Mouse (Mus musculus) liver, embryonic 11.5 days (tissue): ENCODE measurements at regions not wholly inside any gene's neighbourhood (a gene's known extent, or its start where the extent isn't known, plus 50 kb on each side); places are given as distances from the start of the nearest gene placed in this dataset.

Source experiments
- ATAC-seq: fragments of 200-750 bp; cut with Nextera tagmentation; replicated peaks from 2 replicates; pipeline ENCODE4 v1.8.0; 2017; ENCODE audit warnings: moderate number of reproducible peaks, mild to moderate bottlenecking, moderate TSS enrichment, moderate library complexity; ENCODE audit not compliant: low FRiP score
- DNase-seq: peaks from one replicate; pipeline ENCODE4 v3.0.0-alpha.2; 2017; ENCODE audit warnings: low spot score
- H3K27ac ChIP-seq: fragments of 300-500 bp; sonication (generic); 2 replicates; pipeline ENCODE4 v1.5.1; 2014; ENCODE audit warnings: mild to moderate bottlenecking, low read depth, low read length, control low read depth
- H3K27me3 ChIP-seq: fragments of 300-500 bp; sonication (generic); replicated peaks from 2 replicates; pipeline ENCODE4 v1.6.1; 2014; ENCODE audit warnings: low read length, mixed read lengths; ENCODE audit not compliant: control insufficient read depth, insufficient read depth
- H3K36me3 ChIP-seq: fragments of 300-500 bp; sonication (generic); 2 replicates; pipeline ENCODE4 v1.6.1; 2014; ENCODE audit warnings: mild to moderate bottlenecking, low read length, moderate library complexity, mixed read lengths; ENCODE audit not compliant: control insufficient read depth, insufficient read depth
- H3K4me1 ChIP-seq: fragments of 300-500 bp; sonication (generic); replicated peaks from 2 replicates; pipeline ENCODE4 v1.6.1; 2014; ENCODE audit warnings: low read length, mixed read lengths; ENCODE audit not compliant: control insufficient read depth, insufficient read depth
- H3K4me2 ChIP-seq: fragments of 300-500 bp; sonication (generic); 2 replicates; pipeline ENCODE4 v1.6.1; 2014; ENCODE audit warnings: mild to moderate bottlenecking, control low read depth, moderate library complexity
- H3K4me3 ChIP-seq: fragments of 300-500 bp; sonication (generic); 2 replicates; pipeline ENCODE4 v1.5.1; 2014; ENCODE audit warnings: low read depth, low read length, control low read depth
- H3K9ac ChIP-seq: fragments of 300-500 bp; sonication (generic); 2 replicates; pipeline ENCODE4 v1.6.1; 2014; ENCODE audit warnings: low read depth, low read length, control low read depth
- H3K9me3 ChIP-seq: fragments of 300-500 bp; sonication (generic); 2 replicates; pipeline ENCODE4 v1.6.1; 2016; ENCODE audit warnings: low read length, inconsistent platforms, mixed read lengths; ENCODE audit not compliant: control insufficient read depth
- whole genome bisulfite sequencing: fragments of 180-500 bp; shearing (Covaris S2); extraction: QIAGEN DNeasy Blood & Tissue Kit; methylation state at CpG from one replicate; pipeline ENCODE4 v1.1.7; 2014; 5-methylcytosine and 5-hydroxymethylcytosine counted together

GRCm38 (mm10) chr9:90683319-90683718 lies 412.7 kb upstream of the Tbc1d2b start:
- DNase-seq (no peak), ATAC-seq (no peak)
- Histone ChIP-seq H3K4me1 (no peaks in the 10 kb centered on the region), H3K4me3 (no peak overlapping the region), H3K4me2 (no peak overlapping the region), H3K9ac (no peak overlapping the region), H3K27ac (no peak overlapping the region), H3K36me3 (no peaks in the 10 kb centered on the region), H3K27me3 (no peaks in the 10 kb centered on the region), H3K9me3 (no peaks in the 10 kb centered on the region)
- WGBS = 49% methylated on average over 3 of the region's 3 CpGs

GRCm38 (mm10) chr9:90690066-90690465 lies 419.5 kb upstream of the Tbc1d2b start:
- DNase-seq (no peak), ATAC-seq (no peak)
- H3K36me3 ChIP-seq = no peaks in the 10 kb centered on the region
- no peak overlapping the region for H3K4me2 ChIP-seq
- H3K9ac ChIP-seq = no peak overlapping the region
- H3K9me3 ChIP-seq = no peaks in the 10 kb centered on the region
- no peaks in the 10 kb centered on the region for H3K4me1 ChIP-seq
- H3K27me3 ChIP-seq = no peaks in the 10 kb centered on the region
- H3K27ac ChIP-seq = no peak overlapping the region
- 86% methylated on average over 12 of the region's 12 CpGs for WGBS
- no peak overlapping the region for H3K4me3 ChIP-seq

GRCm38 (mm10) chr9:90691137-90691536 lies 420.5 kb upstream of the Tbc1d2b start:
- no peaks in the 10 kb centered on the region for H3K9me3 ChIP-seq
- no peaks in the 10 kb centered on the region for H3K4me1 ChIP-seq
- no peak overlapping the region for H3K27ac ChIP-seq
- ATAC-seq = no peak
- no peak overlapping the region for H3K4me3 ChIP-seq
- no peaks in the 10 kb centered on the region for H3K36me3 ChIP-seq
- H3K4me2 ChIP-seq = no peak overlapping the region
- H3K9ac ChIP-seq = no peak overlapping the region
- no peak for DNase-seq
- no peaks in the 10 kb centered on the region for H3K27me3 ChIP-seq

- 76% methylated on average over 12 of the region's 12 CpGs for WGBS
- no peak for ATAC-seq
- Histone ChIP-seq H3K27ac (no peak overlapping the region), H3K27me3 (no peaks in the 10 kb centered on the region), H3K36me3 (no peaks in the 10 kb centered on the region), H3K4me2 (no peak overlapping the region), H3K9me3 (no peaks in the 10 kb centered on the region), H3K4me3 (no peak overlapping the region), H3K4me1 (no peaks in the 10 kb centered on the region), H3K9ac (no peak overlapping the region)
- DNase-seq = no peak
Measured at GRCm38 (mm10) chr9:90691676-90692661, 421.4 kb upstream of the Tbc1d2b start.

GRCm38 (mm10) chr9:90693031-90693671 lies 422.5 kb upstream of the Tbc1d2b start:
- Histone ChIP-seq H3K9ac (no peak overlapping the region), H3K36me3 (no peaks in the 10 kb centered on the region), H3K4me1 (no peaks in the 10 kb centered on the region), H3K4me2 (no peak overlapping the region), H3K9me3 (no peaks in the 10 kb centered on the region), H3K27ac (no peak overlapping the region), H3K4me3 (no peak overlapping the region), H3K27me3 (no peaks in the 10 kb centered on the region)
- WGBS = 69% methylated on average over 9 of the region's 9 CpGs
- ATAC-seq = no peak
- no peak for DNase-seq

- Histone ChIP-seq H3K27ac (no peak overlapping the region), H3K9me3 (no peaks in the 10 kb centered on the region), H3K4me1 (no peaks in the 10 kb centered on the region), H3K36me3 (no peaks in the 10 kb centered on the region), H3K4me2 (no peak overlapping the region), H3K4me3 (no peak overlapping the region), H3K9ac (no peak overlapping the region), H3K27me3 (no peaks in the 10 kb centered on the region)
- ATAC-seq (no peak), DNase-seq (no peak)
- WGBS = 72% methylated on average over 13 of the region's 13 CpGs
Measured at GRCm38 (mm10) chr9:90694051-90694645, 423.5 kb upstream of the Tbc1d2b start.

GRCm38 (mm10) chr9:90695693-90696092 lies 425.1 kb upstream of the Tbc1d2b start:
- H3K4me3 ChIP-seq = no peak overlapping the region
- DNase-seq = no peak
- H3K9ac ChIP-seq = no peak overlapping the region
- H3K27me3 ChIP-seq = no peaks in the 10 kb centered on the region
- H3K4me1 ChIP-seq = no peaks in the 10 kb centered on the region
- 78% methylated on average over 7 of the region's 7 CpGs for WGBS
- H3K4me2 ChIP-seq = no peak overlapping the region
- no peak for ATAC-seq
- H3K27ac ChIP-seq = no peak overlapping the region
- no peaks in the 10 kb centered on the region for H3K9me3 ChIP-seq
- H3K36me3 ChIP-seq = no peaks in the 10 kb centered on the region

- Histone ChIP-seq H3K27ac (no peak overlapping the region), H3K9me3 (no peaks in the 10 kb centered on the region), H3K9ac (no peak overlapping the region), H3K36me3 (no peaks in the 10 kb centered on the region), H3K4me3 (no peak overlapping the region), H3K4me1 (no peaks in the 10 kb centered on the region), H3K27me3 (no peaks in the 10 kb centered on the region), H3K4me2 (no peak overlapping the region)
- 72% methylated on average over 11 of the region's 11 CpGs for WGBS
- DNase-seq = no peak
- ATAC-seq = no peak
Measured at GRCm38 (mm10) chr9:90697279-90698000, 426.8 kb upstream of the Tbc1d2b start.
